9 mouse cellular contexts compared by ENCODE assay signal in genomic region chr4:135286033-135286622, GRCm38 (mm10). TPM values are rescaled to one million over a fixed set of nuclear protein-coding genes. Genes with fewer than 3 reads are reported as not detected.
DNase-seq lines count a peak whose midpoint lies in the region; ATAC-seq and TF ChIP-seq lines count a peak whose summit lies in the region.
"Had no signal": no experiment of that assay in that cellular context is flagged by ENCODE, and none has a peak within 500 bp of the region (broad histone marks: within the 10 kb centered on the region; RNA-seq: fewer than 3 reads in every experiment).

No protein-coding gene starts in this region.

- no peaks in the 10 kb centered on the region for H3K4me1 ChIP-seq in cerebellum, adult 2 months (ENCODE audit: control insufficient read depth, insufficient read depth, low read length)
- H3K4me1 ChIP-seq in kidney, postnatal 0 days (replicated peaks; ENCODE audit: insufficient read depth, low read length) = peaks cover 20% of the 10 kb centered on the region
- H3K4me1 ChIP-seq in MEL (ENCODE audit: control insufficient read depth in 1 of 2, insufficient read depth in 2 of 2, low read length in 2 of 2) = peaks cover 15 to 35% of the 10 kb centered on the region in 2 experiments
- peaks cover 26% of the 10 kb centered on the region for H3K4me1 ChIP-seq in limb, embryonic 15.5 days

- no peak overlapping the region for H3K4me3 ChIP-seq in cerebellum, adult 2 months (replicated peaks; ENCODE audit: insufficient read depth, low read depth, low read length)
- H3K4me3 ChIP-seq in kidney, postnatal 0 days (replicated peaks; ENCODE audit: low read depth, low read length) = no peak overlapping the region
- peak overlapping the region; percentile 33 to 44 for H3K4me3 ChIP-seq in MEL (ENCODE audit: control insufficient read depth in 1 of 2, insufficient read depth in 1 of 2, low read depth in 2 of 2, low read length in 2 of 2)
- no peak overlapping the region for H3K4me3 ChIP-seq in limb, embryonic 15.5 days

- DNase-seq in cerebellum, adult 2 months = peak in 1 of 2 experiments; percentile 23
- no peak for DNase-seq in cerebellum, postnatal 25 days
- no peak for DNase-seq in kidney, postnatal 0 days (ENCODE audit: low spot score)
- DNase-seq in kidney, postnatal 10 days = no peak
- DNase-seq in MEL (ENCODE audit: low read depth, low spot score) = peak; percentile 60
- no peak for DNase-seq in thymus, postnatal 0 days (ENCODE audit: low spot score)
- DNase-seq in gastrocnemius, postnatal 36 days = no peak

- H3K36me3 ChIP-seq in kidney, postnatal 0 days (ENCODE audit: insufficient read depth, low read length) = no peaks in the 10 kb centered on the region
- H3K36me3 ChIP-seq in MEL (ENCODE audit: control insufficient read depth in 1 of 2, insufficient read depth in 2 of 2, low read length in 2 of 2) = peaks cover 0 to 24% of the 10 kb centered on the region in 2 experiments; a peak in 2 of 4 replicates
- no peaks in the 10 kb centered on the region for H3K36me3 ChIP-seq in limb, embryonic 15.5 days

- ATAC-seq in kidney, postnatal 0 days (replicated peaks; ENCODE audit: low FRiP score, low read depth) = no peak
- no peak for ATAC-seq in limb, embryonic 15.5 days (ENCODE audit: insufficient number of reproducible peaks, low FRiP score, low TSS enrichment, low read depth)

- TF ChIP-seq CTCF in cerebellum, adult 2 months (IDR thresholded peaks at IDR 0.05; ENCODE audit: borderline replicate concordance, insufficient read depth, low read depth, low read length) = no peak
- no peak for TF ChIP-seq CTCF in kidney, postnatal 0 days (IDR thresholded peaks at IDR 0.05; ENCODE audit: low read depth)
- no peak for TF ChIP-seq CTCF in MEL (IDR thresholded peaks at IDR 0.05 in 2 of 3, conservative IDR thresholded peaks at IDR 0.05 in 1 of 3; ENCODE audit: control insufficient read depth in 1 of 3, insufficient read depth in 1 of 3, low read depth in 2 of 3, low read length in 3 of 3, poor library complexity in 1 of 3, severe bottlenecking in 1 of 3)

- intact Hi-C loops in gastrocnemius, postnatal 36 days (cut with DNase I) = no loop called here

- 0 out of 4 replicates have a peak, but pooled peaks of 1 of the 2 experiments have one; percentile 10 for TF ChIP-seq EP300 in MEL (IDR thresholded peaks at IDR 0.05; ENCODE audit: low read depth in 1 of 2, low read length in 2 of 2)

- no peak overlapping the region for H3K4me2 ChIP-seq in kidney, postnatal 0 days (ENCODE audit: low read length)
- no peak overlapping the region for H3K4me2 ChIP-seq in limb, embryonic 15.5 days
- H3K4me2 ChIP-seq: midbrain, embryonic 11.5 days had no signal

- no peaks in the 10 kb centered on the region for H3K79me2 ChIP-seq in MEL (ENCODE audit: control insufficient read depth, insufficient read depth, low read length, poor library complexity)

- no peaks in the 10 kb centered on the region for H3K9me3 ChIP-seq in kidney, postnatal 0 days (replicated peaks; ENCODE audit: low read length)
- H3K9me3 ChIP-seq in MEL (replicated peaks; ENCODE audit: insufficient read depth, low read length) = no peaks in the 10 kb centered on the region
- no peaks in the 10 kb centered on the region for H3K9me3 ChIP-seq in limb, embryonic 15.5 days

- 59% methylated on average over 12 of the region's 12 CpGs for WGBS in cerebellum, adult 2 months
- WGBS in kidney, postnatal 0 days = 45% methylated on average over 12 of the region's 12 CpGs
- 51% methylated on average over 12 of the region's 12 CpGs for WGBS in limb, embryonic 15.5 days

- no peaks in the 10 kb centered on the region for H3K27me3 ChIP-seq in cerebellum, adult 2 months (ENCODE audit: control insufficient read depth, insufficient read depth, low read length)
- H3K27me3 ChIP-seq in kidney, postnatal 0 days (ENCODE audit: insufficient read depth, low read length) = no peaks in the 10 kb centered on the region
- H3K27me3 ChIP-seq in MEL (ENCODE audit: control insufficient read depth in 1 of 2, insufficient read depth in 2 of 2, low read length in 2 of 2) = no peaks in the 10 kb centered on the region
- H3K27me3 ChIP-seq in limb, embryonic 15.5 days = no peaks in the 10 kb centered on the region

- no peak for TF ChIP-seq POLR2A in cerebellum, adult 2 months (IDR thresholded peaks at IDR 0.05; ENCODE audit: borderline replicate concordance, insufficient read depth, low read length)
- TF ChIP-seq POLR2A in MEL (IDR thresholded peaks at IDR 0.05; ENCODE audit: control insufficient read depth in 1 of 2, insufficient read depth in 1 of 2, low read depth in 1 of 2, low read length in 2 of 2, poor library complexity in 1 of 2) = no peak

- no peak for TF ChIP-seq RAD21 in MEL (IDR thresholded peaks at IDR 0.05; ENCODE audit: low read depth, low read length)

- no peak overlapping the region for H3K9ac ChIP-seq in kidney, postnatal 0 days (ENCODE audit: low read depth, low read length)
- H3K9ac ChIP-seq in MEL (ENCODE audit: control insufficient read depth, low read depth, low read length, poor library complexity, severe bottlenecking) = peak overlapping the region; percentile 59
- no peak overlapping the region for H3K9ac ChIP-seq in limb, embryonic 15.5 days

- 0 out of 2 replicates have a peak overlapping the region, but pooled peaks have one; percentile 18 for H3K27ac ChIP-seq in cerebellum, adult 2 months (ENCODE audit: insufficient read depth, low read length)
- H3K27ac ChIP-seq in kidney, postnatal 0 days = peak overlapping the region; percentile 27
- H3K27ac ChIP-seq in MEL (ENCODE audit: control insufficient read depth, low read depth, low read length) = peak overlapping the region; percentile 81
- peak overlapping the region; percentile 22; the same call in 1 of the 2 replicates for H3K27ac ChIP-seq in limb, embryonic 15.5 days

TF ChIP-seq in MEL, 35 proteins besides CTCF, POLR2A, EP300 and RAD21:
- TF ChIP-seq MYC (IDR thresholded peaks at IDR 0.05; ENCODE audit: low read depth, low read length) = 0 out of 2 replicates have a peak, but pooled peaks have one; percentile 23
- TF ChIP-seq SIN3A (IDR thresholded peaks at IDR 0.05; ENCODE audit: low read length) = peak; percentile 33; the same call in 1 of the 2 replicates
- TF ChIP-seq MEF2A (IDR thresholded peaks at IDR 0.05; ENCODE audit: extremely low read depth, insufficient replicate concordance, low read depth, low read length, poor library complexity, severe bottlenecking) = no peak
- TF ChIP-seq SMC3 (IDR thresholded peaks at IDR 0.05; ENCODE audit: low read depth, low read length) = no peak
- no peak for TF ChIP-seq ZKSCAN1 (IDR thresholded peaks at IDR 0.05; ENCODE audit: low read depth, low read length)
- TF ChIP-seq ZNF384 (IDR thresholded peaks at IDR 0.05; ENCODE audit: low read depth, low read length) = peak; percentile 92
- peak; percentile 47; the same call in 1 of the 2 replicates for TF ChIP-seq MXI1 (IDR thresholded peaks at IDR 0.05; ENCODE audit: low read depth, low read length)
- TF ChIP-seq MAX (IDR thresholded peaks at IDR 0.05; ENCODE audit: low read length) = 0 out of 2 replicates have a peak, but pooled peaks have one; percentile 43
- peak; percentile 49 for TF ChIP-seq NELFE (IDR thresholded peaks at IDR 0.05; ENCODE audit: low read depth, low read length)

RNA-seq across cellular contexts. Expression of gene Clic4, which starts 13.5 kb away (rescaled TPM):
- 92.3 and 98.4 TPM in 2 replicates for polyA plus RNA-seq in cerebellum, adult 2 months (2012; rRNA removed)
- 147 and 166 TPM in 2 replicates for polyA plus RNA-seq in kidney, postnatal 0 days (2015; fragmentation: Nextera tagmentation; extraction: Ambion mirVana)
- total RNA-seq in MEL (2012; rRNA removed) = 32.9 and 51.1 TPM in 2 replicates
- 100 to 1,000 TPM in 1 of 2 experiments, 10 to 100 TPM in 1; 83.8 to 274 TPM for polyA plus RNA-seq in MEL (2012; ENCODE audit: insufficient read depth in 1 of 2, insufficient read length in 2 of 2, low read depth in 1 of 2, low replicate concordance in 2 of 2, missing spikeins in 1 of 2)
- 117 and 133 TPM in 2 replicates for polyA plus RNA-seq in limb, embryonic 15.5 days (2015; fragmentation: Nextera tagmentation; extraction: Ambion mirVana)
- polyA plus RNA-seq in thymus, postnatal 0 days (2015; fragmentation: Nextera tagmentation; extraction: Ambion mirVana) = 71.1 and 72.5 TPM in 2 replicates
- 10 to 100 TPM; 22.4 to 24.3 TPM for total RNA-seq in gastrocnemius, postnatal 36 days (2021)

Comparison
In these comparisons a context has a peak if more than half of its experiments do, and no peak if none do; other contexts are left out.
1. H3K27ac ChIP-seq: peak in every context shown above with its lines; median percentile 81 in MEL; 27 in kidney, postnatal 0 days; 22 in limb, embryonic 15.5 days; 18 in cerebellum, adult 2 months.
2. H3K4me3 ChIP-seq: peak in MEL (2 of 2); none in cerebellum, adult 2 months (single experiment), kidney, postnatal 0 days (single experiment) and limb, embryonic 15.5 days (single experiment).